Mouse (Mus musculus): ENCODE measurements around the gene Ccdc184.

Ccdc184 gene

DNA sequence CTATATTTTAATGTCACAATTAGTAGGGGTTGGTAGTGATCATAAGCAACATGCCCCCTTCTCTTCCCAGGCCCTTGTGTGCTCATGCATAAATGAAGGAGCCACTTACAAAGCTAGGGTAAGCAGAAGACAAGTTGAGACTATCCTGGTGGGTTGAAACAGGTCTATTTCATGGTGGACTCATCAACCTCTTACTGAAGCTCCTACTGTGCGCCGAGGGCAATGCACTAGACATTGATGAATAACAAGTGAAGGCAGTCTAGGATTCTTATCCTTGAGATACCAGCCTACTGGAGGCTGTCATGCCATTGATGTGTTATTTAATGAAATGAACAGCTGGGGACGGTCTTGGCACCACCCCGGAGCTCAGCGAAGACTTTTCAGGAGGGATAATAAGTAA, 11.7 kb upstream of the Ccdc184 start:
- ATAC-seq (ENCODE audit: low TSS enrichment) = no peak

GRCm38 (mm10) chr15:98155944-98156343, 11.0 kb upstream of the Ccdc184 start:
- no peak for ATAC-seq (ENCODE audit: low TSS enrichment)

GRCm38 (mm10) chr15:98157253-98157652, 9.7 kb upstream of the Ccdc184 start:
- ATAC-seq (ENCODE audit: low TSS enrichment) = no peak

- ATAC-seq (ENCODE audit: low TSS enrichment) = no peak
Measured at GRCm38 (mm10) chr15:98161026-98161805, 5.7 kb upstream of the Ccdc184 start.

GRCm38 (mm10) chr15:98162561-98162960, 4.4 kb upstream of the Ccdc184 start:
- no peak for ATAC-seq (ENCODE audit: low TSS enrichment)

DNA sequence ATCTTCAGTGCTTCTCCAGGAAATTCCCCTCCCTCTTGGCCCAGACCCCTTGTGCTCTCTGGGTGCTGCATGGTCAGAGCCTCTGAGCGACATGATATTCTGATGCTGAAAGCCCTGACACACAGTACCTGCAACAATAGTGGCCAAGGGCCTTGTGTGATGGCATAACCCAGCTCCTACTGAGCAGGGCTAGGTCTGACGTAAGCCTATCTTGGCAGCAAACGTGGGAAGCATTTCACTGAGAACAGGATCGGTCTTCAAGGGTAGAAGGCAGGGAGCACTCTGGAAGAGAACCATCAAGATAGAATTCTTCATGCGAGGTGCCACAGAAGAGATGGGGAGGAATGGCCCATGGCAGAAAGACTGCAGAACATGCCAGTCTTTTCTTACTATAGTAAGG, 1.4 kb upstream of the Ccdc184 start, which contains the start of gene Asb8:
TSS of gene Asb8 (minus strand) at position 101 of the 400 bp plus-strand sequence.
- ATAC-seq (ENCODE audit: low TSS enrichment) = no peak

DNA sequence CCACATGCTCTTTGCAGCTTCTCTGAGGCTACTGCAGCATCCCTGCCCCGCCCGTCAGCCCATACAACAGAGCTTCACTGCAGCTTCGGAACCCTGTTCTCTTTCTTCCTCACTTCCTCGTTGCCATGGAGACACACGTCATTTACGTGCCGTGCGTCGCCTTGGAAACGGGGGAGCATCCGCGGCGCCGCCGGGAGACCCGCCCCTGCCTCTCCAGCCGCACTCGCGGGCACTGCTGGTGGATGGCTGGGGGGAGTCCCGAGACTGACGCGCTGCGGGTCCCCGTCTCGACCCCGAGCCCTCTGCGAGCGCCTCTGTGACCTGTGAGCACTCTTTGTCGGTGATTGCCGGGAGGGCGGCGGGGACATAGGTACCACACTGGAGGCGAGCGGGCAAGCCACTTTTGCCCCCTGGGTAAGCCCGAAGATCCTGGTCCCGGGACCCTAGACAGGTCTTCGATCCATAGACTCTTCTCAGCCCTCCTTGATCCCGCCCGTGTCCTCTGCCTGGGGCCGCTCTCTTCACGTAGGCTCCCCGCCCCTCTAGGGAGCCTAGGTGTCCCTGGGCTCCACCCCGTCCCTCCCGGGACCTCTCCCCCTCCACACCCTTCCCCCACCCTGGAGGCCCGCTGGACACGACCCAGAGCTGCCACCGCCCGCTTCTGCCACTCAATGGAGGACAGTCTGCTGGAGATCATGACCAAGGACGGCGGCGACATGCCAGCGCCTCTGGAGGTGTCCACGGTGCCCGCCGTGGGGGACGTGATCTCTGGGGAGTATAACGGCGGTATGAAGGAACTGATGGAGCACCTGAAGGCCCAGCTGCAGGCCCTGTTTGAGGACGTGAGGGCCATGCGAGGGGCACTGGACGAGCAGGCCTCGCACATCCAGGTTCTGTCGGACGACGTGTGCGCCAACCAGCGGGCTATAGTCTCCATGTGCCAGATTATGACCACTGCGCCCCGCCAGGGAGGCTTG, 975 bp downstream of the Ccdc184 start:
- ATAC-seq (ENCODE audit: low TSS enrichment) = peak; percentile 89

- no peak for ATAC-seq (ENCODE audit: low TSS enrichment)
Measured at GRCm38 (mm10) chr15:98168622-98169004, 1.7 kb downstream of the Ccdc184 start.

DNA sequence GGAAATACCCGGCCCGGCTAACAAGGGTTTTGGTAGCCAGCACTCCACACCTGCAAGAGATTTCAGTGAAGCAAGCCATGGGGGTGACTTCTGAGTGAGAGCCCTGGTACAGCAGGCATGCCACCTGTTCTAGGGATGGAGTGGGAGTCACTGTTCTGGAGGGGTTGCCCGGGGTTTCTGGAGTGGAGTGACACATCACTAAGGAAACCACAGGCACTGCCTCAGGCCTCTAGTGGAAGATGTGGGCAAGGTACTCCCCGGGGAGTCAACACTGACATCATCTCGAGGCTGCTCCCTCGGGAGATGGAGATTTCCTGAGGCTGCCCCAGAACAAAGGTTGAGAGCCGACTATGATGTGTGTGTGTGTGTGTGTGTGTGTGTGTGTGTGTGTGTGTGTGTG, 3.4 kb downstream of the Ccdc184 start:
- ATAC-seq (ENCODE audit: low TSS enrichment) = peak; percentile 55

- ATAC-seq (ENCODE audit: low TSS enrichment) = no peak
Measured at GRCm38 (mm10) chr15:98170917-98171316, 4.0 kb downstream of the Ccdc184 start.

DNA sequence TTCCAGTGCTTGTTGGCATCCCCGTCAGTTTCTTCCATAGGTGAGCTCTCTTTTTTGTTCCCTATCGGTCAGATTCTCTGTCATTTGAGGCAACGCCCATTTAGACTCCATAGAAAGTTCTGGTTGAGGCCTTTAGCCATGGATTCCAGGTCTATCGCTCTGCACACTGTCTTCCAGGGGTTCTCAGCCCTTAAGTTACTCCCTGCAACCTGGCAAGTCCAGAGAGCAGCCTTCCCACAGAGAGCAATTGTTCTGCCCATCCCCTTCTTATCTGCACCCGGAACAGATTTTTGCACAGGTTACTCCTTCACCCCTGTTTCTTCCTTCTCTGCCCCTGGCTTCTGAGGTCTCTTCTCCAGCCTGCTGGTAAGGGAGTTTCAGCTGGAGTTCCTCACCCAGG, 5.2 kb downstream of the Ccdc184 start:
- ATAC-seq (ENCODE audit: low TSS enrichment) = no peak

DNA sequence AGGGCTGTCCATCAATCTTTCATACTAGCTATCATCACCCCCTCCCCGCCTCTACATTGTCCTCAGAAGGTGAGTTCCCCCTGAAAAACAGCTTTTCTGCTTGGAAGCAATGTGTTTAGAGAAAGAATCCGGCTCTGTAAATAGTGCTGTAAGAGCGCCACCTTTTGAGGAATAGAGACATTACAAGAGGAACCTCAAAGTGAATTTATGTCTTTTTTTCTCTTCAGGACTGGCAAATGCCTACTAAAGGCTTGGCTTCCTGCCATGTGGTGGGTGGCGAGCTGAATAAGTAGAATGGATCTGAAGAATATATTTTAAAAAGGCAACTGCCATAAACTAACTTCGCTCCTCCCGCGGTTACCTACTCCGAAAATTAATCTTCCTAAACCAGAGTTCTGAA, 6.9 kb downstream of the Ccdc184 start:
- peak; percentile 17 for ATAC-seq (ENCODE audit: low TSS enrichment)

DNA sequence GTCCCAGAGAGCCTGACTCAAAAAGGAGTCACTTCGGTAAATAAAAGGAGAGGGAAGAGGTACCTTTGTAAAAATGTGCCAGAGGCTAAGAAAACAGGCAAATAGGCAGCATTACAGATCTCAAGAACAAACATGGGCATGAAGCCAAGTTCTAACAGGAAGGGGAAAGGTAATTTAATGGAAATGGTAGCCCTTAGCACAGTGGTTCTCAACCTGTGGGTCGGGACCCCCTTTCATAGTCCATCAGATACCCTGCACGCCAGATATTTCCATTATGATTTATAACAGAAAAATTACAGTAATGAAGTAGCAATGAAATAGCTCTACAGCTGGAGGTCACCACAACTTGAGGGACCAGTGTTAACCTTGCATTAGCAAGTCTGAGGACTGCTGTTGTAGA, 10.4 kb downstream of the Ccdc184 start:
- ATAC-seq (ENCODE audit: low TSS enrichment) = no peak

DNA sequence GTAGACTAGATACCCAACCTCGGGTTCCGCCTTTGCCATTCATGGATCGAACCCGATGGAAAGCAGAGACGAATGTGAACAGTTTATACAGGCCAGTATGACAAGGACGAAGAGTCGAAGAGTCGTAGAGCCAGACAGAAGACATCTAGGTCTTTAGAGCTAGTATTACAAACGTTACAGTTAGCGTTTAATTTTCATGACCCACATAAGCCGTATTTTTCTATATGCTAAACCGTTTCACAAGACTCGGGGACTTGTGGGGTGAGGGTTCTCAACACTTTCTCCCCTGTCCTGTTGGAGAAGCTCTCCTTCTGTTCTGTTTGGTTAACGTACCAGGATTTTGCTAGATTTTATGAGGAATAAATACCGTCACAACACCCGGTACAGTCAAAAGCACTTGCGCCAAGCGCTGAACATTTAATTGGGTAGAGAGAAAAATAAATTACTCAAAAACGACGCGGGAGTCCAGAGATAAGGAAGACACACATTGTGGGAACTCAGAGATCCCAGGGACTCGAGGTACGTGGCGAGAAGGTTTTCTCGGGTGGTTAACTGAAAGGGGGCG, 13.7 kb downstream of the Ccdc184 start:
- ATAC-seq (ENCODE audit: low TSS enrichment) = peak; percentile 18; the same call in 1 of the 2 replicates

DNA sequence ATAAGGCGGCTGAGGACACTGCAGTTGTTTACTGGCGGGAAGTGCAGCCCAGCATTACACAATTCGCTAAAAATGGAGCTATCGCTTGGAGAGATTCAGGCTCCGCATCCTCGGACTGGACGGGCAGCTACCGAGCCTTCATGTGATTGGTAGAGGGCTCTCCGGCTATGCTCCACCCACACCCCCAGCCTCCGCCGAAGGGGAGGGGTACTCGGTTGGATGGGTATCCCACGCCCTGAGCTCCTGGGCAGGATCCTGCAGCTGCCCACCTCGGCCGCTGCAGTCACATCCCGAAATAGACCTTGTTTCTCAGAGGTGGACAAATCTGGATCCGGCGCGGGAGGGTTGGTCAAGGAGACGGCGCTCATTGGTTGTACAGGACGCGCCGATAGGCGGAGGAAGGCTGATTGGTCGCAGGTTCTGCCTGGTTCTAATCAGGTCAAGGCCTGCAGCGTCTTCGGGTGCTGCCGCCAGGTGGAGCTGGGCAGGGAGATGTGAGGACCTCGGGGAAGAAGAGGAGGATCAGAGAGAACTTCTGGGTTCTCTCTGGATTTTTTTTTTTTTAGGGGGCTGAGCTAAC, 14.3 kb downstream of the Ccdc184 start:
- peak; percentile 95 for ATAC-seq (ENCODE audit: low TSS enrichment)

GRCm38 (mm10) chr15:98181856-98182570, 15.1 kb downstream of the Ccdc184 start:
- ATAC-seq (ENCODE audit: low TSS enrichment) = no peak

GRCm38 (mm10) chr15:98184456-98184855, 17.5 kb downstream of the Ccdc184 start:
- no peak for ATAC-seq (ENCODE audit: low TSS enrichment)

DNA sequence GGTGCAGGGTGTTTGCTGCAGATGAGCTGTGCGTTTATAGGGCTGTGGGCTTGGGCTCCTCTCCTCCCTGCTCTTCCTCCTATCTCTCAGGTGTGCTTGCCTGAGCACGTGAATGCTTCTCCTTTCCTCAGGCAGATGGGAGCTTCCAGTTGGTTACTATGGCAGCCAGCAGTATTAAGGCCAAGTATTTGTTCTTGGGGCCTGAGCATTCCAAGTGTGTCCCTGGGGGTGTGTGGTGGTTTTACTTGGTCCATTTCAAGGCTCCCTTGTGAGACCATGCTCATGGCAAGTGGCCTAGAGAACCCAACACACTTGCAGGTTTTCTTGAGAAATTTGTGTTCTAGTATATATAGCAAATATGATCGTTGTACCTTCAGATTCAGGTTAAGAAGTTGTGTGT, 28.5 kb downstream of the Ccdc184 start, which contains the start of gene Olfr288:
TSS of gene Olfr288 (minus strand) at position 101 of the 400 bp plus-strand sequence.
- no peak for ATAC-seq (ENCODE audit: low TSS enrichment)

- no peak for ATAC-seq (ENCODE audit: low TSS enrichment)
Measured at GRCm38 (mm10) chr15:98209676-98210075, 42.7 kb downstream of the Ccdc184 start.

DNA sequence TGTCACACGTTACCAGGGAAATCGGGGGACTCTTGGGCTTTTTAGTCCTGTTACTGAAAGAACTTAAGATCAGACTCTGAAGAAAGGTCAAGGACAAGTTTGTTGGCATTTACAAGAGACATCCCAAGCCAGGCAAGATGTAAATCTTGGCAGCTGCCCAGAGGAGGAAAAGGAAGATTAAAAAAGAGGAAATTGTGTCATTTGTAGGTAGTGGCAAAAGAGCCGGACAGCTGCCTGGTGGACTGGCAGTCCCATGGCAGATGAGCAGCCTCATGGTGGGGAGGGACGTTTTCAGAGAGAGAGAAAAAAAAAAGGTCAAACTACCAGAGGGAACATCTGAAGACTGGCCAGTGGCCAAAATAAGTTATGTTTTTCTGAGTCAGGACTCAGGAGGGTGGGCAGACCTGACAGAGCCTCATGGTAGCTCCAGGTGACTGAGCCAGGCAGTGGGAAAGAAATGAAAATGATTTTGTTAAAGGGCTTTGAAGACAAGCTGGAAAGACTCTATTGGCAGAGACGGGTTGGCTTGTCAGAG, 46.4 kb downstream of the Ccdc184 start:
- ATAC-seq (ENCODE audit: low TSS enrichment) = no peak

- ATAC-seq (ENCODE audit: low TSS enrichment) = no peak
Measured at GRCm38 (mm10) chr15:98214130-98214529, 47.2 kb downstream of the Ccdc184 start.

All from frontal cortex, adult (tissue).